Mouse (Mus musculus) hindbrain, embryonic 16.5 days (tissue): ENCODE data around the gene Zc3h4. TPM values are rescaled to one million over a fixed set of nuclear protein-coding genes. Genes with fewer than 3 reads are reported as not detected.

Experiments used
- ATAC-seq: fragments of 200-750 bp; cut with Nextera tagmentation; 2 replicates; pipeline ENCODE4 v1.8.0; 2017; ENCODE audit warnings: moderate TSS enrichment, moderate library complexity
- H3K27ac ChIP-seq: fragments of 300-500 bp; sonication (generic); 2 replicates; pipeline ENCODE4 v1.5.1; 2014; ENCODE audit warnings: low read depth, mild to moderate bottlenecking, control low read depth, low read length, moderate library complexity
- H3K27me3 ChIP-seq: fragments of 300-500 bp; sonication (generic); replicated peaks from 2 replicates; pipeline ENCODE4 v1.6.1; 2014; ENCODE audit warnings: low read length; ENCODE audit not compliant: control insufficient read depth, insufficient read depth
- H3K36me3 ChIP-seq: fragments of 300-500 bp; sonication (generic); 2 replicates; pipeline ENCODE4 v1.6.1; 2014; ENCODE audit warnings: mild to moderate bottlenecking, low read length, moderate library complexity, mixed read lengths; ENCODE audit not compliant: control insufficient read depth, insufficient read depth
- H3K4me1 ChIP-seq: fragments of 300-500 bp; sonication (generic); 2 replicates; pipeline ENCODE4 v1.6.1; 2014; ENCODE audit warnings: low read depth, low read length; ENCODE audit not compliant: control insufficient read depth, insufficient read depth
- H3K4me2 ChIP-seq: fragments of 300-500 bp; sonication (generic); 2 replicates; pipeline ENCODE4 v1.6.1; 2014; ENCODE audit warnings: mild to moderate bottlenecking, low read length, control low read depth, moderate library complexity
- H3K4me3 ChIP-seq: fragments of 300-500 bp; sonication (generic); 2 replicates; pipeline ENCODE4 v1.5.1; 2014; ENCODE audit warnings: mild to moderate bottlenecking, low read length, control low read depth, moderate library complexity
- H3K9ac ChIP-seq: fragments of 300-500 bp; sonication (generic); 2 replicates; pipeline ENCODE4 v1.6.1; 2014; ENCODE audit warnings: low read depth, mild to moderate bottlenecking, control low read depth, low read length, moderate library complexity
- H3K9me3 ChIP-seq: fragments of 300-500 bp; sonication (generic); 2 replicates; pipeline ENCODE4 v1.6.1; 2014; ENCODE audit warnings: mild to moderate bottlenecking, low read length, moderate library complexity; ENCODE audit not compliant: control insufficient read depth
- WGBS: fragments of 180-500 bp; shearing (Covaris S2); extraction: QIAGEN DNeasy Blood & Tissue Kit; methylation state at CpG from one replicate; pipeline ENCODE4 v1.1.7; 2014; 5-methylcytosine and 5-hydroxymethylcytosine counted together
- polyA plus RNA-seq: library from polyadenylated mRNA; unstranded; fragments of >200 nt; fragmentation: Nextera tagmentation; extraction: Ambion mirVana; gene quantifications from 2 replicates; pipeline ENCODE4 v1.2.1, GENCODE M21; 2015

Gene Zc3h4
- polyA plus RNA-seq, 1 experiment from 2014 or later: 11.7 TPM

GRCm38 (mm10) chr7:16405516-16406351 lies 5.0 kb downstream of the Zc3h4 start:
- Histone ChIP-seq H3K27ac (peak overlapping the region; percentile 72), H3K36me3 (no peaks in the 10 kb centered on the region), H3K9ac (peak overlapping the region; percentile 24; the same call in 1 of the 2 replicates), H3K27me3 (no peaks in the 10 kb centered on the region), H3K4me3 (no peak overlapping the region), H3K9me3 (no peaks in the 10 kb centered on the region), H3K4me1 (peaks cover 29% of the 10 kb centered on the region), H3K4me2 (peak overlapping the region; percentile 29)
- ATAC-seq: no peak
- WGBS: 59% methylated on average over 11 of the region's 11 CpGs

- Histone ChIP-seq H3K9ac (no peak overlapping the region), H3K27ac (no peak overlapping the region), H3K36me3 (no peaks in the 10 kb centered on the region), H3K9me3 (no peaks in the 10 kb centered on the region), H3K4me3 (no peak overlapping the region), H3K27me3 (no peaks in the 10 kb centered on the region), H3K4me1 (peaks cover 29% of the 10 kb centered on the region), H3K4me2 (no peak overlapping the region)
- 86% methylated on average over 3 of the region's 3 CpGs for WGBS
- ATAC-seq: no peak
Measured at GRCm38 (mm10) chr7:16406978-16407377, 6.3 kb downstream of the Zc3h4 start.

GRCm38 (mm10) chr7:16411100-16411499 lies 10.4 kb downstream of the Zc3h4 start:
- no peak overlapping the region for H3K4me2 ChIP-seq

GRCm38 (mm10) chr7:16412220-16412896 lies 11.6 kb downstream of the Zc3h4 start:
- 87% methylated on average over 8 of the region's 8 CpGs for WGBS
- Histone ChIP-seq H3K4me3 (no peak overlapping the region), H3K27ac (no peak overlapping the region)

More at GRCm38 (mm10) chr7:16411100-16411499, 10.4 kb downstream of the Zc3h4 start:
- Histone ChIP-seq H3K4me1 (peaks cover 8% of the 10 kb centered on the region), H3K9me3 (no peaks in the 10 kb centered on the region), H3K27ac (no peak overlapping the region), H3K36me3 (no peaks in the 10 kb centered on the region), H3K4me3 (no peak overlapping the region), H3K9ac (no peak overlapping the region), H3K27me3 (no peaks in the 10 kb centered on the region)
- no peak for ATAC-seq
- 89% methylated on average over 5 of the region's 5 CpGs for WGBS

GRCm38 (mm10) chr7:16412930-16413329 lies 12.2 kb downstream of the Zc3h4 start:
- Histone ChIP-seq H3K4me3 (no peak overlapping the region), H3K27ac (no peak overlapping the region), H3K9me3 (no peaks in the 10 kb centered on the region), H3K9ac (no peak overlapping the region), H3K36me3 (peaks cover 8% of the 10 kb centered on the region), H3K27me3 (no peaks in the 10 kb centered on the region), H3K4me2 (no peak overlapping the region), H3K4me1 (peaks cover 4% of the 10 kb centered on the region)
- ATAC-seq: no peak
- WGBS: 60% methylated on average over 2 of the region's 2 CpGs

More at GRCm38 (mm10) chr7:16412220-16412896, 11.6 kb downstream of the Zc3h4 start:
- Histone ChIP-seq H3K36me3 (peaks cover 8% of the 10 kb centered on the region), H3K4me1 (peaks cover 4% of the 10 kb centered on the region), H3K4me2 (no peak overlapping the region), H3K27me3 (no peaks in the 10 kb centered on the region), H3K9me3 (no peaks in the 10 kb centered on the region), H3K9ac (no peak overlapping the region)
- ATAC-seq: no peak

GRCm38 (mm10) chr7:16415426-16415825 lies 14.7 kb downstream of the Zc3h4 start:
- Histone ChIP-seq H3K36me3 (peaks cover 16% of the 10 kb centered on the region), H3K4me2 (no peak overlapping the region), H3K4me3 (no peak overlapping the region), H3K9ac (no peak overlapping the region), H3K4me1 (peaks cover 4% of the 10 kb centered on the region), H3K27me3 (no peaks in the 10 kb centered on the region), H3K27ac (no peak overlapping the region), H3K9me3 (no peaks in the 10 kb centered on the region)
- ATAC-seq: no peak
- WGBS: 84% methylated on average over 3 of the region's 3 CpGs

GRCm38 (mm10) chr7:16417141-16417771 lies 16.5 kb downstream of the Zc3h4 start:
- no peak overlapping the region for H3K4me3 ChIP-seq
- peaks cover 4% of the 10 kb centered on the region for H3K4me1 ChIP-seq
- ATAC-seq: no peak
- H3K27me3 ChIP-seq: no peaks in the 10 kb centered on the region
- WGBS: 84% methylated on average over 10 of the region's 10 CpGs
- no peak overlapping the region for H3K9ac ChIP-seq
- no peak overlapping the region for H3K4me2 ChIP-seq
- peaks cover 32% of the 10 kb centered on the region for H3K36me3 ChIP-seq
- H3K9me3 ChIP-seq: no peaks in the 10 kb centered on the region
- H3K27ac ChIP-seq: no peak overlapping the region

- Histone ChIP-seq H3K36me3 (peaks cover 37% of the 10 kb centered on the region), H3K27me3 (no peaks in the 10 kb centered on the region), H3K4me1 (no peaks in the 10 kb centered on the region), H3K4me3 (no peak overlapping the region), H3K9me3 (no peaks in the 10 kb centered on the region), H3K9ac (no peak overlapping the region), H3K4me2 (no peak overlapping the region), H3K27ac (no peak overlapping the region)
- no peak for ATAC-seq
- 91% methylated on average over 5 of the region's 5 CpGs for WGBS
Measured at GRCm38 (mm10) chr7:16418713-16419112, 18.0 kb downstream of the Zc3h4 start.
